Mouse (Mus musculus) forebrain, embryonic 15.5 days (tissue): ENCODE data around the gene Hnrnpa2b1. TPM values are rescaled to one million over a fixed set of nuclear protein-coding genes. Genes with fewer than 3 reads are reported as not detected.

Source experiments
- ATAC-seq: fragments of 200-750 bp; cut with Nextera tagmentation; replicated peaks from 2 replicates; pipeline ENCODE4 v1.8.0; 2017; ENCODE audit warnings: mild to moderate bottlenecking, moderate TSS enrichment, moderate library complexity
- H3K27ac ChIP-seq: fragments of 300-500 bp; sonication (generic); replicated peaks from 2 replicates; pipeline ENCODE4 v1.5.1; 2015; ENCODE audit warnings: mild to moderate bottlenecking, inconsistent platforms
- H3K27me3 ChIP-seq: fragments of 300-500 bp; sonication (generic); 2 replicates; pipeline ENCODE4 v1.6.1; 2015; ENCODE audit warnings: inconsistent platforms
- H3K36me3 ChIP-seq: fragments of 300-500 bp; sonication (generic); 2 replicates; pipeline ENCODE4 v1.6.1; 2015; ENCODE audit warnings: mild to moderate bottlenecking, inconsistent platforms
- H3K4me1 ChIP-seq: fragments of 300-500 bp; sonication (generic); 2 replicates; pipeline ENCODE4 v1.6.1; 2015; ENCODE audit warnings: inconsistent platforms
- H3K4me2 ChIP-seq: fragments of 300-500 bp; sonication (generic); replicated peaks from 2 replicates; pipeline ENCODE4 v1.6.1; 2015; ENCODE audit warnings: mild to moderate bottlenecking, inconsistent platforms
- H3K4me3 ChIP-seq: fragments of 300-500 bp; sonication (generic); 2 replicates; pipeline ENCODE4 v1.5.1; 2015; ENCODE audit warnings: mild to moderate bottlenecking, inconsistent platforms
- H3K9ac ChIP-seq: fragments of 300-500 bp; sonication (generic); replicated peaks from 2 replicates; pipeline ENCODE4 v1.6.1; 2015; ENCODE audit warnings: mild to moderate bottlenecking, inconsistent platforms
- H3K9me3 ChIP-seq: fragments of 300-500 bp; sonication (generic); 2 replicates; pipeline ENCODE4 v1.6.1; 2016; ENCODE audit warnings: inconsistent platforms
- WGBS: fragments of 180-500 bp; shearing (Covaris S2); methylation state at CpG from one replicate; pipeline ENCODE4 v1.1.7; 2015; ENCODE audit warnings: mixed read lengths; 5-methylcytosine and 5-hydroxymethylcytosine counted together
- polyA plus RNA-seq: library from polyadenylated mRNA; unstranded; fragments of >200 nt; fragmentation: Nextera tagmentation; extraction: Ambion mirVana; gene quantifications from 2 replicates; pipeline ENCODE4 v1.2.1, GENCODE M21; 2015

Hnrnpa2b1 gene
- polyA plus RNA-seq, 1 experiment from 2014 or later, result 1,746 TPM

DNA sequence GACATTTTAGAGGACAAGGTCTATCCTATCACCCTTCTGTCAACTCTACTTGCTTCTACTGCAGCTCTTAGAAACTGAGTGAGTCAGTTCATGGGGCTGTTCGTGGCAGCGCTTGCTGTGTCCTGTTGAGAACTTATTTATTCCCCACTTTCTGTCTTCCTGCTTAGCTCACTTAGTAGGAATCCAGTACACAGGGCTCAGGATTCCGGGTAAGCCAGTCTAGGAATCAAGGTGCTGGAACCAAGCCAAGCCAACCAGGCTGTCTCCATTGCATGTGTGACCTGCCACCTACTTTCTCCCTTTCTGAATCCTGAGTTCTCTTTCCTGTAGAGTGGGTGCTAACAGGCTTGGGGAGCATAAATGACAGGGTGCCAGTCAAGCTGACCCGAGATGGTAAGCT lies 32.0 kb downstream of the Hnrnpa2b1 start:
- 0 out of 2 replicates have a peak, but pooled peaks cover 4% of the 10 kb centered on the region for H3K27me3 ChIP-seq
- H3K9me3 ChIP-seq, result no peaks in the 10 kb centered on the region
- no peak overlapping the region for H3K4me3 ChIP-seq
- no peak overlapping the region for H3K27ac ChIP-seq
- H3K9ac ChIP-seq, result no peak overlapping the region
- H3K4me2 ChIP-seq, result no peak overlapping the region
- H3K36me3 ChIP-seq, result no peaks in the 10 kb centered on the region
- no peak for ATAC-seq
- WGBS, result 80% methylated on average over 4 of the region's 4 CpGs
- peaks cover 10% of the 10 kb centered on the region for H3K4me1 ChIP-seq

DNA sequence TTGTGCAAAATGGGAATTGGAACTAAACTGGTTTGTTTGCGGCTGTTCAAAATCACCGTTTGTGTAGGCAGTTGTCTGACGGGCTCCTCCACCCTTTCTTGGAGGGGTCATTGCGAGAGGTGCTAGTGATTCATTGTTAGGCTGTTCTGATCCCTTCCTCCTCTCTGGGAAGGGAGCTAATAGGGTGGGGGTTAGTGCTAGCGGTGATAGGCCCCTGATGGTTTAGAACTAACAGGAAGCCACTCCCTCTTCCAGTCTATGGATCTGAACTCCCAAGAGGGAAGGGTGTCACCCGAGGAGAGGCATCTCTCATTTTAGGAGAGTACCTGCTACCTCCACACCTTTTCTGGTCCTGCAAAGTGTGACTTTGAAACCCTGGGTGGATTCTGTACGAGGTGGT lies 35.4 kb downstream of the Hnrnpa2b1 start:
- Histone ChIP-seq H3K36me3 (no peaks in the 10 kb centered on the region), H3K9ac (no peak overlapping the region), H3K27me3 (0 out of 2 replicates have a peak, but pooled peaks cover 4% of the 10 kb centered on the region), H3K4me3 (peak overlapping the region; percentile 64), H3K27ac (no peak overlapping the region), H3K4me1 (peaks cover 19% of the 10 kb centered on the region), H3K4me2 (peak overlapping the region; percentile 93), H3K9me3 (no peaks in the 10 kb centered on the region)
- no peak for ATAC-seq
- 42% methylated on average over 7 of the region's 7 CpGs for WGBS

DNA sequence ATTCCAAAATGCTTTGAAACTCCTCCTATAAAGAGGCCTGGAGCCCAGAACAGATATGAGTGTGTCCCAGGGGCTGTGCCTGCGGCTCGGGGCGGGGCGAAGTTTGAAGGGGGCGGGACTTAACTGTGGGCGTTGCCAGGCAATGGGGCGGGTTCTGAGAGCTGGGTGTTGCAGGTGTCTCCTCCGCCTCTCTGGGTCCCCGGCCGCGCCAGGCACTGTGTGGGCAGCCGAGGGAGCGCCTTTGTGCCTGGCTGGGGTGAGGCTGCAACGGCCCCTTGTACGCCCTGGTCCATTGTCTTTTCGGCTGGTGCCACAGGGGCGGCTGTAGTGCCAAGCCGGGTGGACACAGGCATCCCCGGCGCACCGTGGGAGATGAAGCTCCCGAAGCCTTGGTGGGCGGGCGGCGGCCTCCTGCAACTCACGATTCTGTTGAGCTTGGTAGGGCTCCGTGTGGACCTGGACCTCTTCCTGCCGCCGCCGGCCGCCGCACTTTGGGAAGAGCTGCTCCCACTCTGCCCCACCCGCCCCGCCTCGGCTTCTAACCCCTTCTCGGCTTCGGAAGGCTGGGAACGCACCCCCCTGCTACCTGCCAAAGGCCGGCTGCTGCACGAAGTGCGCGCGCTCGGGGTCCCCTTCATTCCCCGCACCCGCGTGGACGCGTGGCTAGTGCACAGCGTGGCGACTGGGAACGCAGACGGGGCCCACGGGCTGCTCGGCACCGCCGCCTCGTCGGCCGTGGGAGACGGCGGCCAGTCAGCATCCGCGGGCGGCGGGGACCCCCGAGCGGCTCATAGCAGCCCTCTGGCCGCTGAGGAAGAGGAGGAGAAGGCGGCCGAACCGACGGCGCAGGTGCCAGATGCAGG lies 36.9 kb downstream of the Hnrnpa2b1 start, which contains the start of gene Nfe2l3:
Gene Nfe2l3, plus strand, starts transcription at position 136 of the 863 bp plus-strand sequence.
- peak; percentile 74 for ATAC-seq
- H3K9ac ChIP-seq, result peak within 1 kb of the TSS; percentile 68
- under 1% methylated on average over 74 of the region's 74 CpGs for WGBS
- H3K4me2 ChIP-seq, result peak within 1 kb of the TSS; percentile 93
- H3K27ac ChIP-seq, result peak within 1 kb of the TSS; percentile 50
- no peaks in the 10 kb centered on the region for H3K36me3 ChIP-seq
- peaks cover 19% of the 10 kb centered on the region for H3K4me1 ChIP-seq
- no peaks in the 10 kb centered on the region for H3K9me3 ChIP-seq
- 0 out of 2 replicates have a peak, but pooled peaks cover 4% of the 10 kb centered on the region for H3K27me3 ChIP-seq
- H3K4me3 ChIP-seq, result peak within 1 kb of the TSS; percentile 64

DNA sequence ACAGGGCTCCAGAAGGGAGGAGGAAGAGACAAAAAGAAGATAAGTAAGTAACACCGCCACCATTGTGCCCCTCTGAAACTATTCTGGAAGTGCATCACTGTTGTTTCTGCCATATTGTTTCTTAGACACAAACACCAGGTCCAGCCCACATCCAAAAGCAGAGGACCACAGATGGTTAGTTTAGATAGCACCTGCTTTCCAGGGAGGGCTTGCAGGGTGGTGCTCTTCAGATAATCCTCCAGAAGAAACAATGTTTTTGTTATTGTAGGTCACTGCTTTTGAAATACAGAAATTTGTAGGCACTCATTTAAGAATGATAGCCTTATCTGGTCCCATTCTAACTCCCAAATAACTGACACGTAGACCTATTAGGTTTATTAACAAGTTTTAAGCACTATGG lies 45.2 kb downstream of the Hnrnpa2b1 start:
- no peak overlapping the region for H3K4me2 ChIP-seq
- no peaks in the 10 kb centered on the region for H3K9me3 ChIP-seq
- no peaks in the 10 kb centered on the region for H3K36me3 ChIP-seq
- H3K4me1 ChIP-seq, result no peaks in the 10 kb centered on the region
- ATAC-seq, result no peak
- H3K9ac ChIP-seq, result no peak overlapping the region
- H3K27me3 ChIP-seq, result no peaks in the 10 kb centered on the region
- H3K27ac ChIP-seq, result no peak overlapping the region
- WGBS, result 97% methylated on average over 2 of the region's 2 CpGs
- no peak overlapping the region for H3K4me3 ChIP-seq

DNA sequence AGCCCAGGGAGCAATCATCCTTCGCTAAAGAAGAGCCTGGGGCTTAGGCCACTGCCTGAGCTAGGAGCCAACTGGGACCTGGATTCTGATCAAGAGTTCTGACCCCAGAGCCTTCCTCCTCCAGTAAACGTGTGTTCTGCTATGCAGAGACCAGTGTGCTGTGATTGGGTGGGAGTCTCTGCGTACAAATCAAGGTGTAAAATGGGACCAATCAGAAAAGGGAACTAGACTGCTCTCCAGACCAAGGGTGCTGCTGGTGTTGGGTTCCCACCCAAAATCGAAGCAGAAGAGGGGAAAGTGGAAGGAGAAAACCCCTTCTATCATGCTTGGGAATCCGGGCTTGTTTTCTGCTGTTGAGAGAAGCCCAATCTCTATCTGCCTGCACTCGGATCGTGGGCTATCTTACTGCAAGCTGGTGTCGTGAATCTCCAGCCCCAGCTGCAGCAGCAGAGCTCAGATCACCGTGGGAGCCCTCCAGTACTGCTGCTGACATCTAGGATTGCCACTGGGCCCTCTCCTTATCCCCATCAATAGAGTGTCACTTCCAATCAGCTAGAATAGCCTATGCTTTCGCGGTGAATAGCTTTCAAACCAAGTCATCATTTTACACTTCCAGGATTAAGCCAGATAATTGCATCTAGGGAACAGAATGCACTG lies 46.1 kb downstream of the Hnrnpa2b1 start:
- H3K4me2 ChIP-seq, result no peak overlapping the region
- no peak overlapping the region for H3K4me3 ChIP-seq
- WGBS, result 63% methylated on average over 11 of the region's 11 CpGs
- no peaks in the 10 kb centered on the region for H3K36me3 ChIP-seq
- ATAC-seq, result no peak
- H3K9ac ChIP-seq, result no peak overlapping the region
- no peaks in the 10 kb centered on the region for H3K4me1 ChIP-seq
- no peaks in the 10 kb centered on the region for H3K27me3 ChIP-seq
- H3K27ac ChIP-seq, result no peak overlapping the region
- no peaks in the 10 kb centered on the region for H3K9me3 ChIP-seq

DNA sequence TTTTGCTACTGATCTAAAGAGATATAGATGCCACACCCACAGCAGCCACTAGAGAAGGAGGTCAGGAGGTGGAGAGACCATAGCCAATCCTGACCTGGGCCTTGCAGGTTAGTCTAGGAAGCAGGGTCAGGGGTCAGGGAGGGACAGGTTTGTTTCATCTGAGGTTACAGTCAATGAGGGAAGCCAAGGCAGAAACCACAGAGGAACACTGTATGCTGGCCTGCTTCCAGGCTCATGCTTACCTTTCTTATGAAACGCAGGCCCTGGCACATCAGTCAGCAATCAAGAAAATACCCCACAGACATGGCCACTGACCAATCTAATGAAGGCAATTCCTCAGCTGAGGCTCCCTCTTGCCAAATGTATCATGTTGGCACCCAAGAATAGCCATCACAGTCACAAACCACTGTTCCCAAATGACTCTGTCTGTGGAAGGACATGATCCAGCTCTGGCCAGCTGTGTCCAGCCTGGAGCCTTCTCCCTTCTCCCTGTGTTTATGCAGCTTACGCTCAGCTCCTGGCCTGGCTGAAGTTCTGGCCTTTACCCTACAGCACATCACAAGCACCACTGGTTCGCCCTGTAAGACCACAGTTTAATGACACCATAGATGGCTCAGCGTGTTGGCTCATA lies 52.3 kb downstream of the Hnrnpa2b1 start:
- no peak overlapping the region for H3K4me3 ChIP-seq
- ATAC-seq, result no peak
- no peak overlapping the region for H3K9ac ChIP-seq
- H3K27me3 ChIP-seq, result no peaks in the 10 kb centered on the region
- no peaks in the 10 kb centered on the region for H3K36me3 ChIP-seq
- WGBS, result 88% methylated on average over 4 of the region's 4 CpGs
- no peaks in the 10 kb centered on the region for H3K9me3 ChIP-seq
- H3K4me1 ChIP-seq, result no peaks in the 10 kb centered on the region
- H3K4me2 ChIP-seq, result no peak overlapping the region
- H3K27ac ChIP-seq, result no peak overlapping the region

DNA sequence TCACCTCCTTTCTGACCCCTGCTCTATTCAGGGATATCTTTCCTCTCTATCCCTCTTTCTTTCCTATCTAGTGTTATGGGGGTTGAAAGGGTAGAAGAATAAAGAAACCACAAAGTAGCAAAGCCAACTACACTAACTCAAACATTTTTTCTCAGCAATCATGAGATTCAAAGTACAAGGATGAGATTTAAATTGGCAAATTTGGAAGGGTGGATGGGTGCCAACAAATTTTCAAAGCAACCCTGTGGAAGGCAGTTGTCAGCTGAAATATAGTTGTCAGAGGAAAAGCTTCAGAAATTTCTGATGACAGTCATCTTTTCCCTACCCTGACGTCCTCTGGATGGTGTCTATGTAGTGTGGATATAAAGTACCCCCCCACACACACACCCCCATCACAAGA lies 53.3 kb downstream of the Hnrnpa2b1 start:
- no peak overlapping the region for H3K4me2 ChIP-seq
- ATAC-seq, result no peak
- 57% methylated on average over 1 of the region's 1 CpGs for WGBS
- H3K4me1 ChIP-seq, result no peaks in the 10 kb centered on the region
- H3K27ac ChIP-seq, result no peak overlapping the region
- no peaks in the 10 kb centered on the region for H3K9me3 ChIP-seq
- no peaks in the 10 kb centered on the region for H3K36me3 ChIP-seq
- no peak overlapping the region for H3K9ac ChIP-seq
- H3K4me3 ChIP-seq, result no peak overlapping the region
- no peaks in the 10 kb centered on the region for H3K27me3 ChIP-seq

Other genes with a start within 250 kb of the Hnrnpa2b1 start
- gene Nfe2l3, start 37.2 kb downstream of the Hnrnpa2b1 start, polyA plus RNA-seq, result 12.3 and 14.7 TPM in 2 replicates
- 585 and 608 TPM in 2 replicates for gene Cbx3, start 466 bp upstream of the Hnrnpa2b1 start, polyA plus RNA-seq
- 52.9 and 61.7 TPM in 2 replicates for gene Snx10, start 54.0 kb upstream of the Hnrnpa2b1 start, polyA plus RNA-seq